Mouse (Mus musculus) myocyte (in vitro differentiated cells): ENCODE measurements around the gene Gm45808.

ENCODE experiments used
- CEBPB ChIP-seq: IDR thresholded peaks from 2 replicates; pipeline ENCODE4 v1.6.1; 2011; ENCODE audit warnings: mild to moderate bottlenecking, moderate library complexity; ENCODE audit not compliant: poor library complexity, insufficient read depth, severe bottlenecking
- E2F4 ChIP-seq: IDR thresholded peaks from one replicate; pipeline ENCODE4 v1.6.1; 2011; ENCODE audit warnings: mild to moderate bottlenecking, control low read depth, moderate library complexity; ENCODE audit not compliant: insufficient read depth
- MAX ChIP-seq: IDR thresholded peaks from one replicate; pipeline ENCODE4 v1.6.1; 2011; ENCODE audit warnings: low read depth, mild to moderate bottlenecking, control low read depth
- MYOD1 ChIP-seq, 3 experiments: IDR thresholded peaks; one replicate each; pipeline ENCODE4 v1.6.1; 2011; ENCODE audit warnings: control low read depth in 2 of 3, low read depth in 2 of 3, mild to moderate bottlenecking in 2 of 3, moderate library complexity in 1 of 3; ENCODE audit not compliant: insufficient read length in 2 of 3, control insufficient read depth in 1 of 3
- MYOG ChIP-seq, 3 experiments: IDR thresholded peaks; one replicate each; pipeline ENCODE4 v1.6.1; 2011; ENCODE audit warnings: control low read depth in 2 of 3, low read depth in 2 of 3, mild to moderate bottlenecking in 2 of 3; ENCODE audit not compliant: insufficient read length in 2 of 3, control insufficient read depth in 1 of 3, insufficient read depth in 1 of 3
- POLR2A ChIP-seq: IDR thresholded peaks from one replicate; pipeline ENCODE4 v1.6.1; 2011; ENCODE audit warnings: low read depth, mild to moderate bottlenecking, control low read depth, moderate library complexity; ENCODE audit not compliant: insufficient read length
- POLR2AphosphoS2 ChIP-seq: IDR thresholded peaks from one replicate; pipeline ENCODE4 v1.6.1; 2011; ENCODE audit warnings: low read depth, control low read depth; ENCODE audit not compliant: insufficient read length
- REST ChIP-seq: IDR thresholded peaks from one replicate; pipeline ENCODE4 v1.6.1; 2011; ENCODE audit warnings: mild to moderate bottlenecking, control low read depth, moderate library complexity; ENCODE audit not compliant: insufficient read depth, insufficient read length
- SRF ChIP-seq: IDR thresholded peaks from one replicate; pipeline ENCODE4 v1.6.1; 2011; ENCODE audit warnings: low read depth; ENCODE audit not compliant: control insufficient read depth, insufficient read length
- TCF12 ChIP-seq: IDR thresholded peaks from one replicate; pipeline ENCODE4 v1.6.1; 2011; ENCODE audit warnings: mild to moderate bottlenecking, control low read depth; ENCODE audit not compliant: poor library complexity, insufficient read depth, severe bottlenecking
- TCF3 ChIP-seq: IDR thresholded peaks from one replicate; pipeline ENCODE4 v1.6.1; 2011; ENCODE audit warnings: low read depth, control low read depth; ENCODE audit not compliant: insufficient read length
- USF1 ChIP-seq: IDR thresholded peaks from one replicate; pipeline ENCODE4 v1.6.1; 2011; ENCODE audit warnings: low read depth, mild to moderate bottlenecking, control low read depth, moderate library complexity

- no peak for TF ChIP-seq POLR2AphosphoS2
- no peak for TF ChIP-seq POLR2A
- TF ChIP-seq E2F4 = no peak
- no peak for TF ChIP-seq USF1
- TF ChIP-seq MAX = no peak
- TF ChIP-seq CEBPB = no peak
- TF ChIP-seq TCF12 = no peak
- TF ChIP-seq MYOG (IDR thresholded peaks at IDR 0.05; ENCODE audit: control insufficient read depth in 1 of 3, insufficient read depth in 1 of 3, insufficient read length in 2 of 3, low read depth in 2 of 3) = no peak
- no peak for TF ChIP-seq SRF
- TF ChIP-seq REST = no peak
- TF ChIP-seq TCF3 = no peak
- TF ChIP-seq MYOD1 (IDR thresholded peaks at IDR 0.05; ENCODE audit: control insufficient read depth in 1 of 3, insufficient read length in 2 of 3, low read depth in 2 of 3) = no peak
Observed at GRCm38 (mm10) chr7:45462325-45462724, 24.3 kb downstream of the Gm45808 start.
